Mouse (Mus musculus): ENCODE results near the gene Morn1. TPM values are rescaled to one million over a fixed set of nuclear protein-coding genes. Genes with fewer than 3 reads are reported as not detected.

The Morn1 gene
- polyA plus RNA-seq, 1 experiment, result 15.5 TPM

DNA sequence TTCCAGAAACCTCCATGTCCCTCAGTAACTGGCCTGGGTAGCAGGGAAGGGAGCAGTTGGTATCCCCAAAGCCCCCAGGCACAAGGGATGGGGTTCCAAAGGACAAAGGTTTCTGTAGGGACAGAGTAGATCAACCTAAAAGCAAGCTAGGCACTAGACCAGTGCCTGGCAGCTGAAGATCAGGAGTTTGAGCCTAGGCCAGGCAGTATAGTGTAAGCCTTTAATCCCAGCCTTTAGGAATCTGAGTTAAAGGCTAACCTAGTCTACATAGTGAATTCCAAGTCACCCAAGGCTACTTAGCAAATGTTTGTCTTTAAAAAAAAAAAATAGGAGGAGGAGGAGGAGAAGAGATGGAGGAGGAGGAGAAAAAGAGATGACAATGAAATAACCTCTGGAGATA lies 102.4 kb downstream of the Morn1 start:
- TF ChIP-seq POLR2A (IDR thresholded peaks at IDR 0.05; ENCODE audit: borderline replicate concordance, extremely low read depth, low read depth, low read length), result no peak
- no peak for TF ChIP-seq CTCF (IDR thresholded peaks at IDR 0.05; ENCODE audit: insufficient read depth, low read length)
- peaks cover 77% of the 10 kb centered on the region for H3K4me1 ChIP-seq (ENCODE audit: control insufficient read depth, insufficient read depth, low read length)
- H3K4me3 ChIP-seq (replicated peaks; ENCODE audit: extremely low read depth, low read depth, low read length), result no peak overlapping the region
- DNase-seq, result no peak

GRCm38 (mm10) chr4:155189711-155190139 lies 103.3 kb downstream of the Morn1 start:
- Histone ChIP-seq H3K4me1 (ENCODE audit: control insufficient read depth, insufficient read depth, low read length) (peaks cover 75% of the 10 kb centered on the region), H3K4me3 (replicated peaks; ENCODE audit: extremely low read depth, low read depth, low read length) (no peak overlapping the region)
- TF ChIP-seq POLR2A (IDR thresholded peaks at IDR 0.05; ENCODE audit: borderline replicate concordance, extremely low read depth, low read depth, low read length), result no peak
- TF ChIP-seq CTCF (IDR thresholded peaks at IDR 0.05; ENCODE audit: insufficient read depth, low read length), result peak; percentile 67
- WGBS, result 12% methylated on average over 4 of the region's 4 CpGs
- no peak for DNase-seq

DNA sequence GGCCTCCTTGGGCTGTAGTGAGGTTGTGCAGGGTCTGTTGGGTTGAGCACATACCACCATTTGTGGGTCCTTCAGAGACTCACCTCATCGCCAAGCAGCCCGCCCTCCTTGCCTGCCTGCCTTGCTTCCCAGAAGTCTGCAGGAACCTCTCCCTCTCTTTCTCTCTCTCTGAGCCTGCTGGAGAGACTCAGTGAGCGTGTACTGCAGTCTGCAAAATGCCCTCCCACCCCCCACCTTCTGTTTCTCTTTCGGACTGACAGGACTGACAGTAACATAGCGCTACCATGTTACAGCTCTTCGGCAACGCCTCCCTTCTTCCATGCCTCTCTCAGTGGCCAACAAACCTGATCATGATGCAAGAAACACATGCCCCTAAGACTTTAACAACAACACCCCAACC lies 103.9 kb downstream of the Morn1 start:
- no peak for DNase-seq
- H3K4me1 ChIP-seq (ENCODE audit: control insufficient read depth, insufficient read depth, low read length), result peaks cover 72% of the 10 kb centered on the region
- no peak overlapping the region for H3K4me3 ChIP-seq (replicated peaks; ENCODE audit: extremely low read depth, low read depth, low read length)
- no peak for TF ChIP-seq CTCF (IDR thresholded peaks at IDR 0.05; ENCODE audit: insufficient read depth, low read length)
- TF ChIP-seq POLR2A (IDR thresholded peaks at IDR 0.05; ENCODE audit: borderline replicate concordance, extremely low read depth, low read depth, low read length), result no peak
- WGBS, result 50% methylated on average over 7 of the region's 7 CpGs

Other genes starting within 250 kb of the Morn1 start
- 4.8 and 5.1 TPM in 2 replicates for gene Ttc34, start 249.1 kb upstream of the Morn1 start, polyA plus RNA-seq (2012; rRNA removed)
- 0.09 and 0.12 TPM in 2 replicates for gene Mmel1, start 217.0 kb upstream of the Morn1 start, polyA plus RNA-seq (2012; rRNA removed)
- gene Fam213b, start 187.4 kb upstream of the Morn1 start, polyA plus RNA-seq (2012; rRNA removed), result 8.9 and 14.8 TPM in 2 replicates
- gene Tnfrsf14, start 158.0 kb upstream of the Morn1 start, polyA plus RNA-seq (2012; rRNA removed), result 51.1 and 56.8 TPM in 2 replicates
- gene Hes5, start 125.7 kb upstream of the Morn1 start, polyA plus RNA-seq (2012; rRNA removed), result 0.09 TPM in 1 of 2 replicates, not detected in the other
- 35.0 and 49.1 TPM in 2 replicates for gene Pank4, start 122.5 kb upstream of the Morn1 start, polyA plus RNA-seq (2012; rRNA removed)
- 15.1 and 23.9 TPM in 2 replicates for gene Plch2, start 29.8 kb upstream of the Morn1 start, polyA plus RNA-seq (2012; rRNA removed)
- gene Pex10, start 19.6 kb upstream of the Morn1 start, polyA plus RNA-seq (2012; rRNA removed), result 20.8 and 23.7 TPM in 2 replicates
- 76.1 and 85.9 TPM in 2 replicates for gene Rer1, start 195 bp upstream of the Morn1 start, polyA plus RNA-seq (2012; rRNA removed)
- 105 and 115 TPM in 2 replicates for gene Ski, start 136.0 kb downstream of the Morn1 start, polyA plus RNA-seq (2012; rRNA removed)
- gene Faap20, start 163.2 kb downstream of the Morn1 start, polyA plus RNA-seq (2012; rRNA removed), result 56.7 and 59.3 TPM in 2 replicates

Measured in lung, adult 2 months (tissue).